7 mouse cellular contexts compared by ENCODE assay signal in genomic region chr17:50190131-50191015, GRCm38 (mm10). TPM values are rescaled to one million over a fixed set of nuclear protein-coding genes. Genes with fewer than 3 reads are reported as not detected.
DNase-seq lines count a peak whose midpoint lies in the region; TF ChIP-seq lines count a peak whose summit lies in the region.

Gene Rftn1 (minus strand): TSS chr17:50190674.

- peak within 1 kb of the TSS; percentile 94 for H3K4me3 ChIP-seq in bone marrow macrophage, adult 2 months (ENCODE audit: insufficient read depth, low read length)

- intact Hi-C loops in left cerebral cortex, postnatal 4 days (cut with DNase I), result loop anchor here (5.0 kb wide), 1 partner anchor 223 kb away; no protein-coding TSS in a partner anchor

- no peak for TF ChIP-seq POLR2A in bone marrow macrophage, adult 2 months (IDR thresholded peaks at IDR 0.05; ENCODE audit: borderline replicate concordance, low read depth, low read length)

- peaks cover 34% of the 10 kb centered on the region for H3K4me1 ChIP-seq in bone marrow macrophage, adult 2 months (ENCODE audit: control insufficient read depth, insufficient read depth, low read length)

- peak; percentile 50 for DNase-seq in Muller cell, postnatal 12 days (ENCODE audit: inconsistent ontology term)
- peak; percentile 68 for DNase-seq in gastrocnemius, postnatal 25 days
- peak; percentile 77 for DNase-seq in induced T-regulatory cell, adult 2 months (ENCODE audit: low read depth)
- DNase-seq in left cerebral cortex, postnatal 4 days, result peak; percentile 37
- DNase-seq in mesoderm, embryonic 11.5 days (ENCODE audit: low read depth, low spot score), result peak; percentile 30
- peak; percentile 51 to 77 for DNase-seq in spleen, postnatal 10 days (ENCODE audit: low spot score in 2 of 2)

- TF ChIP-seq CTCF in bone marrow macrophage, adult 2 months (IDR thresholded peaks at IDR 0.05; ENCODE audit: low read depth, low read length), result no peak

- H3K27ac ChIP-seq in bone marrow macrophage, adult 2 months (ENCODE audit: insufficient read depth, low read depth, low read length), result peak within 1 kb of the TSS; percentile 61

RNA-seq across cellular contexts. Expression of gene Rftn1, which starts in this region (rescaled TPM):
- 69.7 and 76.5 TPM in 2 replicates for polyA plus RNA-seq in bone marrow macrophage, adult 2 months (2012; ENCODE audit: insufficient read depth, insufficient read length, missing spikeins)
- total RNA-seq in gastrocnemius, postnatal 25 days (2021), result 10 to 100 TPM; 27.3 to 35.0 TPM
- total RNA-seq in left cerebral cortex, postnatal 4 days (2021), result 10 to 100 TPM; 13.5 to 19.9 TPM

Comparison
In these comparisons a context has a peak if more than half of its experiments do, and no peak if none do; other contexts are left out.
1. Peak in every context shown above with its lines: DNase-seq, H3K4me3 ChIP-seq and H3K27ac ChIP-seq.